Mouse (Mus musculus) liver, postnatal 0 days (tissue): Measurements from ENCODE around the gene Ralgps1.

Experiments used
- CTCF ChIP-seq: sonication (generic); IDR thresholded peaks from 2 replicates; pipeline ENCODE4 v1.5.1; 2016; ENCODE audit warnings: antibody characterized with exemption, low read depth
- EP300 ChIP-seq: IDR thresholded peaks from 2 replicates; pipeline ENCODE4 v1.6.1; 2016; ENCODE audit warnings: antibody characterized with exemption, low read depth, mild to moderate bottlenecking

- TF ChIP-seq EP300 = no peak
- TF ChIP-seq CTCF = no peak
Measured at GRCm38 (mm10) chr2:33345475-33345874, 25.8 kb downstream of the Ralgps1 start.
